Mouse (Mus musculus) monocyte, adult 2 months (primary cell): ENCODE results near the gene Ccdc136.
A peak's percentile ranks its signal among the peaks of the same experiment; 100 is the strongest.

Source experiments
- DNase-seq, 2 experiments: peaks; one replicate each; pipeline ENCODE4 v3.0.0; 2022; ENCODE audit warnings: low spot score in 2 of 2, low read depth in 1 of 2

The Ccdc136 gene

DNA sequence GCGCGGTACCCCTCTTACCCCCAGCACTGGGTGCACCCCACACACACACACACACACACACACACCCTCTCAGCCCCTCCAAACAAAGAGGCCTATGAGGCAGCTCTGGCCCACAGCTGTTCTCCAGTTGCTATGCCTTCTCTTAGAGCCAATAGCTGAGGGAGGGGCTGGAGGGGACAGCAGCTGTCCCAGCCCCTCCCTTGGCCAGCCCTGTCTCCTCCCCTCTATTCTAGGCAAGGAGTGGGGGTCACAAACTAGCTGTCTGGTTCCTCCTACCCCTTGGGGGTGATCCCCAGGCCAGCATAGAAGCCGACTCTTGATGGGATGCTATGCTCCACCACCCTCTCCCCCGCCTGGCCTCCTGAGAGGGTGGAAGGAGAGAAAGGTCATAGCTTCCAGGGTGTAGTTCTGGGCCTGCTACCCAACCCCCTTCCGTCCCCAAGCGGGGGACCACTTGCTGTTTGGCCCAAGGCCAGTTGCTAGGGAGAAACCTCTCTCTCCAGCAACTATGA is 39.9 kb downstream of the Ccdc136 start:
- no peak for DNase-seq

DNA sequence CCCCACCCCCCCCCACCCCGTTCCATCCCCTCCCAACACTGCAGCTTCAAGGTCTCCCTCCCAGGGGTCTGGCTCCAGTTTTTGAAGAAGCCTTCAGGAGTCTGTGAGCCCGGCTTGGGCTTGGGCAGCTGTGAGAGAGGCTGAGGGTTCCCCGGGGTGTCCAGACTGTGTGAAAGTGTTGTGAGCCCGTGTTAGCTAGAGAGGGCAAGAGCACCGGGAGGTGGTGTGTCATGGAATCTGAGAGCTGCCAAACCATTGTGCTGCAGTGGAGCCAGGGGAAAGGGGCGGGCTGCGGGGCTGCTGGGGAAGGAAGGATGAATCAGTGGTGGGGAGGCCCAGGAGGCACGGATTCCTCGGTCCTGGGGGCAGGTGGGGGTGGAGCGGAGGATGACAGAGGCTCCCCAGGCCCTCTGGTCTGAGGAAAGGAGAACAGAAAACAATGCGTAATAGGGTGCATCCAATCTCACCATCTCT is 40.4 kb downstream of the Ccdc136 start:
- DNase-seq, result peak in 1 of 2 experiments; percentile 12

DNA sequence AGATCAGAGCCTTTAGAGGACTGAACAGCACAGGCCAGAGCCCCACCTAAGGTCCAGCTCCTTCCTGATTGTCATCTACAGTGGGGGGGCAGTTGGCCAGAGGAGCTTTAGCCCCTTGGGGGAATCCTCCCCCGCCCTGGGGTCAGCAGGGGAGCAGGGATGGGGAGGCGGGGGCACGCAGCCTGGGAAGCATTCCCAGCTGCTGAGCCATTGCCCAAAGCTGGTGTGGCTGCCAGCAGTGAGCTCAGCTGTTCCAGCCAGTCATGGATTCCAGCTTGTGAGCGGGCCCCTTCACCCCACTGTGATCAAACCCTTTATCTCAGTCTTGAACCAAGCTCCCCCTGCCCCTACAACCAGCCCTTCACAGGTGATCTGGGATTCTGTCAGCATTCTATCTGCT is 43.1 kb downstream of the Ccdc136 start:
- no peak for DNase-seq

DNA sequence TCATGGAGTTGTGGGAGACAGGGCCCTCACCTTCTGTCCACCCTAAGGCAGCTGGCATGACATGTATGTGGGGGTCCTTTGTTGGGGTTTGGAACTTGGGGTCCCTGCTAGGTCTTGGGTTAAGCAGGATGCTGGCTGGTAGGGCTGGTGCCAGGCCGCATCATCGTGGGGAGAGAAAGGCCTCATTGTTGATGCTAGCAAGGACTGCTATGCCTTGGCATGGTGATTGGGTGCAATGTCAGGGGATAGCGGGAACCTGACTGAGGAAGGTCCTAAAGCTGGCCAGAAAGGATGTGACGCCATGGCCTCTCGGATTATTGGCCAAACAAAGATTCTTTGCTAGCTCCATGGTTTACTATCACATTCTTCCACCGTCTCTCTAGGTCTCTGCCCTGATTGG is 43.7 kb downstream of the Ccdc136 start:
- no peak for DNase-seq

DNA sequence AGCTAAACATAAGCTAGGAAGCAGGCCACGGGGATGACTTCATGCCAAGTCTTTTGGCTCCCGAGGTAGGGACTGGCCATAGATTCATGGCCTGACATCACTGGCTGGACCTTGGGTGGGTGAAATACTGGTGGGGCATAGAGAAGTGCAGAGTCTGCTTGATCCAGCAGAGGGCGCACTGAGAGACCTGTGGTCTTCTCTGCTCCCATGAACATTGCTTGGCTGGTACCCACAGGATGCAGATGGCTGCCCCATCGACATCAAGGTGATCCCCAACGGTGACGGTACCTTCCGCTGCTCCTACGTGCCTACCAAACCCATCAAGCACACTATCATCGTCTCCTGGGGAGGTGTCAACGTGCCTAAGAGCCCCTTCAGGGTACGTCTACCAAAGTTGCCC is 48.7 kb downstream of the Ccdc136 start:
- DNase-seq, result peak in 1 of 2 experiments; percentile 18

DNA sequence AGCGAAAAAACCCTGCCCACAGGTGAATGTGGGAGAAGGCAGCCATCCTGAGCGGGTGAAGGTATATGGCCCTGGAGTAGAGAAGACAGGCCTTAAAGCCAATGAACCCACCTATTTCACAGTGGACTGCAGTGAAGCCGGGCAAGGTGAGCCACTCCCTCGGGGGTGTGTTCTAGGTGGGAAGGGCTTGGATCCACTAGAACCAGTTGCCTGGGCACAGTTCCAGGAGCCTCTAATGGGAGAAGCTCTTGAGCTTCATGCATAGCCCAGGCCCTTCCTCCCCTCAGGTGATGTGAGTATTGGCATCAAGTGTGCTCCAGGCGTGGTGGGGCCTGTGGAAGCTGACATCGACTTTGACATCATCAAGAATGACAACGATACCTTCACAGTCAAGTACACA is 49.2 kb downstream of the Ccdc136 start:
- DNase-seq, result no peak

DNA sequence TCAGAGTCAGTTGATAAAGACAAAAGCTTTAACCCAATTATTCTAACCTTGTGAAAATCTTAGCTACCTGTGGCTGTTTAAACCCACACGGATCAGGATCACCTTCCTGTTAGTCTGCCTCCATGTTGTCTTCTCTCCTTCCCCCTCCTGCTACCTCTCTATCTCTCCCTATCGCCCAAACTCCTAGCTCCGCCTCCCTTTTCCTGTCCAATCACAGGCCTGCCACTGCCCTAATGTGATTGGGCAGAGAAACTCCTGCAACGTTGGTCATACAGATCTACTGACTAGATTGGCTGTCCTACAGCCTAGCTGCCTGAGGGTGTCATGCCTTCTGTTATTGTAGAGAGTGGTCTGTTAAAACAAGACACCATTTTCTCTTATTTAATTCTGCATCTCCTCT is 53.7 kb downstream of the Ccdc136 start:
- no peak for DNase-seq

DNA sequence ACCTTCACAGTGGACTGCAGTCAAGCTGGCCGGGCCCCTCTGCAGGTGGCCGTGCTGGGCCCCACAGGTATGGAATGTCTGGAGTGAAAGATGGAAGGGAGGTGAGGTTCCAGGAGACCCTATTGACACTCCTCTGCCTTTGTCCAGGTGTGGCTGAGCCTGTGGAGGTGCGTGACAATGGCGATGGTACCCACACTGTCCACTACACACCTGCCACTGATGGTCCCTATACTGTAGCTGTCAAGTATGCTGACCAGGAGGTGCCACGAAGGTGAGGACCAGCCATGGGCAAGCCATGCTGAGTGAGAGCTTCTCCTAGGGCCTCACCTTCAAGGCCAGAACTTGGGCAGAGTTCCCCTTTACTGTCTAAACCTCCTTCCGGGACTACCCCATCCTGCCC is 54.6 kb downstream of the Ccdc136 start:
- no peak for DNase-seq

DNA sequence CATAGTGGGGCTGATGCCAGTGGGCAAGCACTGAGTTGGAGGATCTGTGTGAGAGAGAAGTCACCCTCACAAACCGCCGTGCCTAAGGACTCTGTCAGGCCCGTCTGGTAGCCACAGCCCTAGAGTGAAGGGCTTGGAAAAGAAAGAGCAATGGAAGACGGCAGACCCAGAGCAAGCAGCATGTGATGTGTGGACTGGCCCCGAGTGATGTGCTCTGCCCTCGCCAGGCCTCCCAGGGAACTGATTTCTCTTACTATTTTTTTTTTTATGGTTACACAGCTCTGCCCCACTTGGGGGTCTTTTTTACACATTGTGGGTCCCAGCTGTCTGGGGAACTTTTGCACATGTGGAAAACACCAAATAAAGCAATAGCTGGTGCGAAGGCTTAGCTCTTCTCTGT is 65.4 kb downstream of the Ccdc136 start:
- no peak for DNase-seq

DNA sequence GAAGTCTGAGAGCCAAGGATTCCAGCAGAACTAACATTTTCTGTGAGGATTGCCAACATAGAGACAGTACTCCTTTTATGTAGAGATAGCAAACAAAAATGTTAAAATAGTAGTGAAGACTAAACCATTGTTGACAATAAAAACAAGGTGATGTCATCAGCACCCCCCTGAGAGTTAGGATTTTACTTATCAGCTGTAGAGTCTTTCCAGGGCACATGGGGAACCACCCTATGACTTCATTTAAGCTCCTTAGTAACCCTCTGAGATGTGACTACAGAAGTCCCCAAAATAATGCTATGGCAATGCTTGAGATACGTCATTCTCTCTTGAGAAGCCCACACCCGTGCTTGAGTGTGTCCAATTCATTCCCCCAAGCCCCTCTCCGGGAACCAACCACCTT is 67.3 kb downstream of the Ccdc136 start:
- DNase-seq, result no peak

DNA sequence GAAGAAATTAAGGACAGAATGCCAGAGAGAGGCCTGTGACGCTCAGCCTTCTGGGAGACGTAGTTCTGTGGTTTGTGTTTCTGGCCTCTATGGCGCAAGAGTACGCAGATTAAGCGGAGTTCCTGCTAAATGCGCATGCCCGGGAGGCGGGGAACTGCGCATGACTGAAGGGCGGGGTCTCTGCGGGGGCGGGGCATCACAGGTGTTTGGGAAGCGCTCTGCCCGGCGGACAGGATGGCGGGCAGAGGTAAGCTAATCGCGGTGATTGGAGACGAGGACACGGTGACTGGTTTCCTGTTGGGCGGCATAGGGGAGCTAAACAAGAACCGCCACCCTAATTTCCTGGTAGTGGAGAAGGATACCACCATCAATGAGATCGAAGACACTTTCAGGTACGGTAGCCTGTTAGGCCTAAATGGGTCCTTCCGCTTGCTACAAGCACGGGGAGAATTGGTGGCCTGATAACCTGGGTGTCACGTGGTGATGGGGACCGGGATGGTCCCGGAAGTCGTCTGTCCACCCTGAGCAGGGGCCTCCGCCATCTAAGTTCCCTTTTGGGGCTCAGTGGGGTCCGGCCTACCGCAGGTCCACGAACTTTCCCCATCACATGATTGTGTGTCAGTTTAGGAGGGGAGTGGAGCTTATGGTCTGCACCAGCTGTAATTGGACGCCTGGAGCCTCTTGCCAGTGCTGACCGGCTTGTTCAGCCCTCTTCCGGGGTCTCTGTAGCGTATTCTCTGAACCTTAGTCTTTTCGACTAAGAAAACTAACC is 71.7 kb downstream of the Ccdc136 start, which contains the start of gene Atp6v1f:
Gene Atp6v1f (plus strand): TSS at position 136 of the 772 bp plus-strand sequence.
- DNase-seq, result peak; percentile 56 to 84

DNA sequence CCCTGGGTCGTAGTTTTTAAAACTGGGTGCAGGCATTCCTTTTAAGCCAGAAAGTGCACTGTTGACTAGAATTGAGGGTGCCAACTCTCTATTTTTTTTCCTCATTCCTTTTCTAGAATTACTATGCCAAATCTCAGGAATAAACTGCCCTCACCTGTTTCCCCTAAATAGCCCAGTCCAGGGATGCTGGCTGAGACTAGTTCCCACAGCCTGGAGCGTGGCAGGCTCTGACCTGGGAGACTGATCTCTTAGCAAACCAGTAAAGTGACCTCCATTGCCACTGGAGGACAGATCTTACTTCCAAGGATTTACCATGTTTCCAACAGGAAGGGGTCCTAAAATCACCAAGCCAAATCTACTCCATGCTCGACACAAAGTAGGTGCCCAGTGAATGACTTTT is 72.7 kb downstream of the Ccdc136 start:
- DNase-seq, result no peak

DNA sequence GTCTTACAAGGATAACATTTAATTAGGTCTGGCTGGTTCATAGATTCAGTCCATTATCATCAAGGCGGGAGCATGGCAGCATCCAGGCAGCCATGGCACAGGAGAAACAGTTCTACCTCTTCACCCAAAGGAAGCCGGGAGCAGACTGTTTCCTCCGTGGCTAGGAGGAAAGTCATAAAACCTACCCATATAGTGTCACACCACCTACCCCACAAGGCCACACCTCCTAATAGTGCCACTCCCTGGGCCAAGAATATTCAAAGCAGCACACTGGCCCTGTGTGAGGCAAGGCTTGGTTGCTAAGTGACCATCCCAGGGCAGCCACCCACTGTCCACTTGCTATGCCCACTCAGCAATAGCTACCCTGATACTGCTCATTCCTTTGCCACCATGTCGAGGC is 75.0 kb downstream of the Ccdc136 start, which contains the start of gene Atp6v1fnb:
Gene Atp6v1fnb (plus strand): TSS at position 301 of the 400 bp plus-strand sequence.
- no peak for DNase-seq

DNA sequence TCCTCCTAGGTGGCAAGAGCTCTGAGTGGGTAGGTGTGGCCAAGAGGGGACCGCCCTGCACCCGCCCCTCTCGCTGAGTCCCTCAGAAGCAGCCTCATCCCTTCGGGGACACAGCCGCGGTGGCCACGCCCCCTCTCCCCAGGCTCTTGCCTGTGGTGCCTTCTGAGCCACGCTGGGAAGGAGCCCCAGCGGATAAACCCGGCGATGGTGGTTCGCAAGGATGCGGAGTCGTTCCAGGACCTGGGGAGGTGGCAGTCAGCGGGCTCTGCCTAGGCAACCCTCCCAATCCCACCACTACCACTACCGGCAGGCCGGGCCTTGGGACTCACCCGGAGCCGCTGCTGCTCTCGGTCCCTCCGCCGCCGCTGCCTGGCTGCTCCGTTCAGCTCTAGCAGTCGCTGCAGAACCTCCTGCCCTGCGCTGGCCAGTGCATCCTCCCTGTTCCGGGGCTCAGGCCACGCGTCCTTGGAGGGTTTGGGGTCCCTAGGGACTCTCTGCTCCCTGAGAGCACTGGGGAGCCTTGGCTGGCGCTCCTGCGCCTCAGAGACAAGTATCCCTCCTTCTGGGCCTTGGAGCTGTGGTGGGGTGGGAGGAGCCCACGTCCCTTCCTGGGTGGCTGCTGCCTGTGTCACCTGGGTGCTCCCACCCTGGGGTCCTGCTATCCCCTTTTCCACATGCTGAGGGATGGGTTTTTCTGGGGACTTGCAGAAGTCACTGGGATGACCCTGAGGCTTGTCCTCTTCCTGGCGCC is 78.0 kb downstream of the Ccdc136 start:
- peak; percentile 12 to 23 for DNase-seq

DNA sequence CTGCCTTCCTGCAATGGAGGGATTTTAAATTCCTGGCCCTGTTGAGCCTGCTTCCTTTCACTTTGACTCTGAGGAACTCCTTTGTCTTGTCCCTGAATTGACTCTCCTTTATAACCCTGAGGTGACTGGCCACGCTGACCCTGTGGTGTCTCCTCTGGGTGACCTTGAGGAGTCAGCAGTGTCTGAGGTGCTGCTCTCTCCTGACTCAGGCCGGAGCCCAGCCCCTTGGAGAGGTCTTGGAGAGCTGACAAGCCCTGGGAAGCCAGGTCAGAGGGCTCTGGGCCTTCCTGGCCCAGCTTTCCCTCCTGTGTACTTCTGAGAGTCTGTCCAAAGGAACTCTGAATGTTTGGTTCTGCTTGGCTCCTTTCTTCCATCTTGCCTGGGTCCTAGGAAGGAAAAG is 78.6 kb downstream of the Ccdc136 start:
- no peak for DNase-seq
